Mouse (Mus musculus): ENCODE measurements at regions not wholly inside any gene's neighbourhood (a gene's known extent, or its start where the extent isn't known, plus 50 kb on each side); places are given as distances from the start of the nearest gene placed in this dataset.

DNA sequence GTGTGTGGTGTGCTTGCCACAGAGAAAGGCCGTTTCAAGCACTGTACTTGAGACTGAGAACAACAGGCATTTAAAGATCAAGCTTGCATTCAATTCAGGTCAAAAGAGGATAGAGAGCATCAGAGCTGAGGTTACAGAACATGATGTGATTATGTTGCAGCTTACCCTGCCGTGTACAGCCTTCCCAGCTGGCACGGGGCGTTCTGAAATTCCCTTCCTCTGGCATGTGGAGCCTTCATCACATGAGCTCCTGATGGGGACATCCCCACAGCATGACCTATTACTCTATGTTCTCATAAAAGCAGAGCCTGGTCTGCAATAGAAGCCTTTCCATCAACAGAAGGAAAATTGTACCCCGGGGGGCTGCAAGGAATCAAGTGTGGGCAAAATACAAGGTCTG, 62.5 kb upstream of the Spag17 start:
- peak overlapping the region; percentile 94 for H3K27ac ChIP-seq

DNA sequence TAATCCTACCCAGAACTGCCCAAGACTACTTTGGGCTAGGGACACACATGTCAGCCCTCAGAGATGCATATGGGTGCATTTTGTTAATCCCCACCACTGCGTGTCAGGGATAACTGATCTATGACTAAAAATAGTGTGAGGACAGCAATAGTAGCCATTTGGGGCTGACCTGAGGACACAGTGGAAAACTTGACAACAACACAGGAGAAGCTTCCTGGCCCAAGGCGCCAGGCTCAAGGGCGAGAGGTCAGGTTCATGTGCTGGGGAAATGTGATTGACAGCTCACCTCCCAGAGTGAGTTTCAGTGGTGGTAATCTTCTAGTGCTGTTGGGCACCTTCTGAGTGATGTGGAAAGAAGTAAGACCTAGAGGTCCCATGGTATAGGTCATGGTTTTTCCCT, 62.0 kb upstream of the Spag17 start:
- H3K4me3 ChIP-seq = no peak overlapping the region
- no peak for TF ChIP-seq CTCF (IDR thresholded peaks at IDR 0.05)
- DNase-seq = peak; percentile 80
- peak overlapping the region; percentile 94 for H3K27ac ChIP-seq
- intact Hi-C loops (cut with DNase I) = loop anchor here (2.0 to 5.0 kb wide), 3 partner anchors 109 to 568 kb away; no protein-coding TSS in a partner anchor

More for the DNA sequence above, 62.5 kb upstream of the Spag17 start:
- H3K4me3 ChIP-seq = no peak overlapping the region
- DNase-seq = peak; percentile 89
- intact Hi-C loops (cut with DNase I) = loop anchor here (2.0 to 5.0 kb wide), 3 partner anchors 110 to 568 kb away; no protein-coding TSS in a partner anchor
- no peak for TF ChIP-seq CTCF (IDR thresholded peaks at IDR 0.05)
